Mouse (Mus musculus): Measurements from ENCODE around the gene Syne2. TPM values are rescaled to one million over a fixed set of nuclear protein-coding genes. Genes with fewer than 3 reads are reported as not detected.

The Syne2 gene
- polyA plus RNA-seq, 1 experiment from 2014 or later = 16.1 TPM

GRCm38 (mm10) chr12:75833149-75833959 lies 15.4 kb downstream of the Syne2 start:
- Histone ChIP-seq H3K27me3 (ENCODE audit: control insufficient read depth, insufficient read depth, low read length) (no peaks in the 10 kb centered on the region), H3K9ac (ENCODE audit: low read length) (no peak overlapping the region), H3K9me3 (ENCODE audit: control insufficient read depth, low read length) (no peaks in the 10 kb centered on the region), H3K4me3 (ENCODE audit: low read depth, low read length) (no peak overlapping the region), H3K36me3 (ENCODE audit: control insufficient read depth, insufficient read depth, low read length) (no peaks in the 10 kb centered on the region), H3K4me2 (replicated peaks; ENCODE audit: low read depth) (0 out of 2 replicates have a peak overlapping the region, but pooled peaks have one; percentile 12), H3K4me1 (replicated peaks; ENCODE audit: control insufficient read depth, insufficient read depth) (no peaks in the 10 kb centered on the region), H3K27ac (replicated peaks) (peak overlapping the region; percentile 50; the same call in 1 of the 2 replicates)
- TF ChIP-seq CTCF (IDR thresholded peaks at IDR 0.05; ENCODE audit: low read depth) (no peak), EP300 (optimal IDR thresholded peaks at IDR 0.05) (no peak)
- ATAC-seq (ENCODE audit: low FRiP score, low TSS enrichment) = peak; percentile 68
- DNase-seq (ENCODE audit: low spot score) = no peak
- 45% methylated on average over 12 of the region's 12 CpGs for WGBS

DNA sequence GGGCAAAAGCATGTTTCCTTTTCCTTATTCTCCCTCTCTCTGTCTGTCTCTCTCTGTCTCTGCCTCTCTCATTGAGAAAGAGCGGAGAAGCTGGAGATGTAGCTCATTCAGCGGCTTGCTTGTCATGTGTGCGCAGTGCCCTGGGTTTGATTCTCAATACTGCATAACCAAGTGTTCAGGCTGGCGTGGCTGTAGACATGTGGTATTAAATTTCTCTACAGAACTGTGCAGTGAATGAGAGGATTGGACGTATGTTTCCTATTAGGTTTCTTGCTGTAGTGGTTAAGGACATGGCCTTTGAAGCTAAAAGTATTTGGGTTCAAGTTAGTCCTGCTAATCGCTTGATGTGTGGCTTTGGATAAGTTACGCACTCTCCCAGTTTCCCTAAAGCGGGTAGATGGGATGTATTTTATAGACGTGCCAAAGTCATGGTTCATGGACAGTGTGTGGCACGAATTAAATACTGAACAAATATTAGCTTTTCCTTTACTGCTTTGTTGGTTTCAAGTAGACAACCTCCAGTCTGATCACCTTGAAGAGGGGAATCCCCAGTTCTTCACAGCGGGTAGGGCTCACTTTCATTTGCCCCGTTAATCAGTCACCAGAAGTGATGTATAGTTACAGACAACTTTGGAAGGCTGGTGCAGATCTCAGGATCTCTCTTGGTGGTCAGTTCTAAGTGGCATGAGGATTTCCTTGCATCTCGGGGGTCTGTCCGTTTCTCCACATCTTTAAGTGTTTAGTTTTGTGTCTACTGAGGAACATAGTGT lies 16.2 kb downstream of the Syne2 start:
- Histone ChIP-seq H3K9ac (ENCODE audit: low read length) (no peak overlapping the region), H3K36me3 (ENCODE audit: control insufficient read depth, insufficient read depth, low read length) (no peaks in the 10 kb centered on the region), H3K9me3 (ENCODE audit: control insufficient read depth, low read length) (no peaks in the 10 kb centered on the region), H3K4me3 (ENCODE audit: low read depth, low read length) (no peak overlapping the region), H3K4me1 (replicated peaks; ENCODE audit: control insufficient read depth, insufficient read depth) (no peaks in the 10 kb centered on the region), H3K27me3 (ENCODE audit: control insufficient read depth, insufficient read depth, low read length) (no peaks in the 10 kb centered on the region), H3K27ac (replicated peaks) (0 out of 2 replicates have a peak overlapping the region, but pooled peaks have one; percentile 5), H3K4me2 (replicated peaks; ENCODE audit: low read depth) (peak overlapping the region; percentile 25)
- DNase-seq (ENCODE audit: low spot score) (no peak), ATAC-seq (ENCODE audit: low FRiP score, low TSS enrichment) (no peak)
- TF ChIP-seq EP300 (optimal IDR thresholded peaks at IDR 0.05) = no peak
- no peak for TF ChIP-seq CTCF (IDR thresholded peaks at IDR 0.05; ENCODE audit: low read depth)
- 54% methylated on average over 14 of the region's 14 CpGs for WGBS

- no peaks in the 10 kb centered on the region for H3K9me3 ChIP-seq (ENCODE audit: control insufficient read depth, low read length)
- no peak for TF ChIP-seq CTCF (IDR thresholded peaks at IDR 0.05; ENCODE audit: low read depth)
- no peak for TF ChIP-seq EP300 (optimal IDR thresholded peaks at IDR 0.05)
- no peak overlapping the region for H3K27ac ChIP-seq (replicated peaks)
- DNase-seq (ENCODE audit: low spot score) = no peak
- no peak overlapping the region for H3K9ac ChIP-seq (ENCODE audit: low read length)
- no peaks in the 10 kb centered on the region for H3K27me3 ChIP-seq (ENCODE audit: control insufficient read depth, insufficient read depth, low read length)
- no peak overlapping the region for H3K4me3 ChIP-seq (ENCODE audit: low read depth, low read length)
- no peak for ATAC-seq (ENCODE audit: low FRiP score, low TSS enrichment)
- no peaks in the 10 kb centered on the region for H3K36me3 ChIP-seq (ENCODE audit: control insufficient read depth, insufficient read depth, low read length)
- no peaks in the 10 kb centered on the region for H3K4me1 ChIP-seq (replicated peaks; ENCODE audit: control insufficient read depth, insufficient read depth)
- WGBS = 37% methylated on average over 11 of the region's 11 CpGs
- H3K4me2 ChIP-seq (replicated peaks; ENCODE audit: low read depth) = peak overlapping the region; percentile 17
These were observed 18.6 kb downstream of the Syne2 start for GRCm38 (mm10) chr12:75836524-75836962.

GRCm38 (mm10) chr12:75837462-75837861 lies 19.5 kb downstream of the Syne2 start:
- H3K27me3 ChIP-seq (ENCODE audit: control insufficient read depth, insufficient read depth, low read length) = no peaks in the 10 kb centered on the region
- H3K36me3 ChIP-seq (ENCODE audit: control insufficient read depth, insufficient read depth, low read length) = no peaks in the 10 kb centered on the region
- H3K4me2 ChIP-seq (replicated peaks; ENCODE audit: low read depth) = no peak overlapping the region
- DNase-seq (ENCODE audit: low spot score) (no peak), ATAC-seq (ENCODE audit: low FRiP score, low TSS enrichment) (no peak)
- H3K4me1 ChIP-seq (replicated peaks; ENCODE audit: control insufficient read depth, insufficient read depth) = no peaks in the 10 kb centered on the region
- TF ChIP-seq CTCF (IDR thresholded peaks at IDR 0.05; ENCODE audit: low read depth) = no peak
- no peak for TF ChIP-seq EP300 (optimal IDR thresholded peaks at IDR 0.05)
- 91% methylated on average over 4 of the region's 4 CpGs for WGBS
- no peak overlapping the region for H3K4me3 ChIP-seq (ENCODE audit: low read depth, low read length)
- no peak overlapping the region for H3K9ac ChIP-seq (ENCODE audit: low read length)
- no peak overlapping the region for H3K27ac ChIP-seq (replicated peaks)
- no peaks in the 10 kb centered on the region for H3K9me3 ChIP-seq (ENCODE audit: control insufficient read depth, low read length)

DNA sequence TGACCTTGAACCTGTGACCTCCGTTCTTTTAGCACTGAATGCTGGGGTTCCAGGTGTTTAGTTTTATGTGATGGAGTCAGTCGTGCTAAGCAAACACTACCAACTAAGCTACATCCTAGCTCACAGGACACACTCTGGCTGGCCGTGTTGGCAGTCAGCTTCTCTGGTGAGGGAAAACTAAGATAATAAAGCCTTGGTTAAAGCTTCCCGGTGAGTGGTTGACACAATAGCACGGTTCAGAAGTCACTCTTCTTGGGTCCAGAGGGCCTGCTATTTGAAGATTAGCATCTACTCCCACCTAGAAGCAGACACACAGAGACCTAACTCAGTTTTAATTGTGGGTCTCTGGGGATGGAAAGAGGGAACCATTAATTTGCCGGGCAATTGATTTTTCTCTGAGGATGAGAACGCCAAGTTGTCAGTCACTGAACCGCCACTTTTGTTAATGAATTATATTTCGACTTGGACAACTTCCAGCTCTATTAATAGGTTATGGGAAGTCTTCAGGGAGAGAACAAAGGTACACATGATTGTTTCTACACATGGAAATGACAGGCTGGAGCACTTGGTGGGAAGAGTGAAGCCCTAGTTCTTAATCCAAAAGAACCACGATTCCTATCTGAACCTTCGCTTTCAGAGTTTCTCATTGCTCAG lies 21.3 kb downstream of the Syne2 start:
- ATAC-seq (ENCODE audit: low FRiP score, low TSS enrichment) (no peak), DNase-seq (ENCODE audit: low spot score) (no peak)
- no peaks in the 10 kb centered on the region for H3K36me3 ChIP-seq (ENCODE audit: control insufficient read depth, insufficient read depth, low read length)
- H3K9me3 ChIP-seq (ENCODE audit: control insufficient read depth, low read length) = no peaks in the 10 kb centered on the region
- H3K9ac ChIP-seq (ENCODE audit: low read length) = no peak overlapping the region
- no peaks in the 10 kb centered on the region for H3K27me3 ChIP-seq (ENCODE audit: control insufficient read depth, insufficient read depth, low read length)
- no peak overlapping the region for H3K27ac ChIP-seq (replicated peaks)
- H3K4me2 ChIP-seq (replicated peaks; ENCODE audit: low read depth) = no peak overlapping the region
- 64% methylated on average over 11 of the region's 11 CpGs for WGBS
- H3K4me3 ChIP-seq (ENCODE audit: low read depth, low read length) = no peak overlapping the region
- TF ChIP-seq EP300 (optimal IDR thresholded peaks at IDR 0.05) = no peak
- TF ChIP-seq CTCF (IDR thresholded peaks at IDR 0.05; ENCODE audit: low read depth) = no peak
- H3K4me1 ChIP-seq (replicated peaks; ENCODE audit: control insufficient read depth, insufficient read depth) = no peaks in the 10 kb centered on the region
